Mouse (Mus musculus) kidney, postnatal 4 days (tissue): ENCODE measurements around the gene Svs5.

Source experiments
- DNase-seq, 2 experiments: peaks; one replicate each; pipeline ENCODE4 v3.0.0; 2021; ENCODE audit warnings: mixed read lengths in 2 of 2

The Svs5 gene

DNA sequence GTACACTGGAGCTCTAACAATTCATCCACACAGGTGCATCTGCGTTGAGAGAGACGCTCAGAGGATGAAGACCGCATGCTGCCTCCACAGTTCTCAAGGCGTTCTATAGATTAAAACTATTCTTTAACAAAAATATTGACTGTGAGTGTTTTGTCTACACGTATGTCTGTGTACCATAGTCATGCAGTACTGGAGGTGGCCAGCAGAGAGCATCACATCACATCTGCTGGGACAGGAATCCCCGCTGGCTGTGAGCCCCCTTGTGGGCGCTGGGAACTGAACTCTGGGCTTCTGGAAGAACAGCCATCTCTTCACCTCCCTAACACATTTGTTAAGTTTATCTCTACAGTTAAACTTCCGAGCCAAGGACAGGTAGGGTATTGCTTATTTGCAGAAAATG is 49.2 kb downstream of the Svs5 start:
- peak; percentile 25 to 32 for DNase-seq

DNA sequence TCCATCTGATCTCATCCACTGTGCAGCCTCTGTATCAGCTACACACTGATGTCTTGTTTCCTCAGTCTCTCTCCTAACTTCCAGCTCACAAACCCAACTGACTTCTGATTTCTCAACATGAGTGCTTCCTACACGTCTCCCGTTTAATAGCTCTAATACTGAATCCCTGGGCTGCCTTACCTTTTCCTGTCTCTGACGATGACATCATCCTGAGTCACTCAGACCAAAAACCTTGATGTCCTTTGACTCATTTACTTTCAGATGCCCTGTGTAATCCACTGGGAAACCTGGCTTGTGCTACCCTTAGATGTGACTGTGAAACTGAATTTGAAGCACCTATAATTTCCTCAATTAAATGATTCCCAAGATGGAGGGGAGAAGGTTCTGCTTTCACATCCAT is 50.4 kb downstream of the Svs5 start:
- DNase-seq, result no peak
